Comparison of ENCODE assay signal across 9 mouse cellular contexts in genomic region chr7:141477578-141478269, GRCm38 (mm10). TPM values are rescaled to one million over a fixed set of nuclear protein-coding genes. Genes with fewer than 3 reads are reported as not detected.
DNase-seq lines count a peak whose midpoint lies in the region; ATAC-seq and TF ChIP-seq lines count a peak whose summit lies in the region.
"Had no signal": no experiment of that assay in that cellular context is flagged by ENCODE, and none has a peak within 500 bp of the region (broad histone marks: within the 10 kb centered on the region; RNA-seq: fewer than 3 reads in every experiment).

No protein-coding gene starts in this region.

- H3K27ac ChIP-seq in kidney, embryonic 15.5 days = peak overlapping the region; percentile 97
- peak overlapping the region; percentile 99 for H3K27ac ChIP-seq in heart, embryonic 15.5 days
- peak overlapping the region; percentile 96 for H3K27ac ChIP-seq in liver, postnatal 0 days (ENCODE audit: low read depth)

- WGBS in kidney, embryonic 15.5 days = 46% methylated on average over 4 of the region's 4 CpGs
- 32% methylated on average over 4 of the region's 4 CpGs for WGBS in heart, embryonic 15.5 days
- WGBS in liver, postnatal 0 days (ENCODE audit: insufficient replicate concordance) = 17% methylated on average over 4 of the region's 4 CpGs

- H3K27me3 ChIP-seq in kidney, embryonic 15.5 days = peaks cover 8% of the 10 kb centered on the region
- no peaks in the 10 kb centered on the region for H3K27me3 ChIP-seq in heart, embryonic 15.5 days
- H3K27me3 ChIP-seq in liver, postnatal 0 days (ENCODE audit: insufficient read depth, low read length) = peaks cover 13% of the 10 kb centered on the region

- peaks cover 73% of the 10 kb centered on the region for H3K4me1 ChIP-seq in kidney, embryonic 15.5 days
- H3K4me1 ChIP-seq in heart, embryonic 15.5 days (replicated peaks) = peaks cover 72% of the 10 kb centered on the region
- peaks cover 59% of the 10 kb centered on the region for H3K4me1 ChIP-seq in liver, postnatal 0 days (ENCODE audit: insufficient read depth)

- H3K9me3 ChIP-seq in kidney, embryonic 15.5 days (replicated peaks) = no peaks in the 10 kb centered on the region
- H3K9me3 ChIP-seq in heart, embryonic 15.5 days (replicated peaks) = no peaks in the 10 kb centered on the region
- H3K9me3 ChIP-seq in liver, postnatal 0 days (ENCODE audit: low read length) = no peaks in the 10 kb centered on the region

- peak overlapping the region; percentile 66; the same call in 1 of the 2 replicates for H3K4me3 ChIP-seq in kidney, embryonic 15.5 days (replicated peaks)
- H3K4me3 ChIP-seq in heart, embryonic 15.5 days = peak overlapping the region; percentile 95; the same call in 1 of the 2 replicates
- no peak overlapping the region for H3K4me3 ChIP-seq in liver, postnatal 0 days (ENCODE audit: low read depth, low read length)

- peaks cover 2% of the 10 kb centered on the region for H3K36me3 ChIP-seq in kidney, embryonic 15.5 days
- H3K36me3 ChIP-seq in heart, embryonic 15.5 days = peaks cover 2% of the 10 kb centered on the region
- no peaks in the 10 kb centered on the region for H3K36me3 ChIP-seq in liver, postnatal 0 days (replicated peaks; ENCODE audit: insufficient read depth, low read length)

- peak overlapping the region; percentile 92 for H3K4me2 ChIP-seq in kidney, embryonic 15.5 days
- H3K4me2 ChIP-seq in heart, embryonic 15.5 days = peak overlapping the region; percentile 98
- peak overlapping the region; percentile 92 for H3K4me2 ChIP-seq in liver, postnatal 0 days (ENCODE audit: low read depth, low read length)

- TF ChIP-seq CTCF in liver, postnatal 0 days (IDR thresholded peaks at IDR 0.05; ENCODE audit: low read depth) = no peak

- peak overlapping the region; percentile 66; the same call in 1 of the 2 replicates for H3K9ac ChIP-seq in kidney, embryonic 15.5 days
- H3K9ac ChIP-seq in heart, embryonic 15.5 days = peak overlapping the region; percentile 11; the same call in 1 of the 2 replicates
- peak overlapping the region; percentile 80 for H3K9ac ChIP-seq in liver, postnatal 0 days (replicated peaks)

- DNase-seq in kidney, postnatal 36 days = no peak
- DNase-seq in NIH3T3 (ENCODE audit: low read depth) = peak; percentile 52
- no peak for DNase-seq in liver, postnatal 0 days
- DNase-seq in urinary bladder, postnatal 10 days (ENCODE audit: low spot score) = no peak
- DNase-seq in embryo, embryonic 11 days = no peak
- DNase-seq: layer of hippocampus, postnatal 36 days had no signal

- no peak for TF ChIP-seq EP300 in liver, postnatal 0 days (IDR thresholded peaks at IDR 0.05; ENCODE audit: low read depth)

- no peak for ATAC-seq in kidney, embryonic 15.5 days (replicated peaks; ENCODE audit: low FRiP score)
- no peak for ATAC-seq in heart, embryonic 15.5 days (replicated peaks; ENCODE audit: insufficient number of reproducible peaks, insufficient read depth, low FRiP score, low read depth)
- ATAC-seq in liver, postnatal 0 days = no peak
- ATAC-seq in frontal cortex, adult (ENCODE audit: low TSS enrichment) = no peak

RNA-seq across cellular contexts. Expression of gene Tspan4, which starts 2.7 kb away (rescaled TPM):
- polyA plus RNA-seq in kidney, embryonic 15.5 days (2015; fragmentation: Nextera tagmentation; extraction: Ambion mirVana) = 91.6 and 93.4 TPM in 2 replicates
- 48.9 and 62.8 TPM in 2 replicates for polyA plus RNA-seq in heart, embryonic 15.5 days (2015; fragmentation: Nextera tagmentation; extraction: Ambion mirVana)
- polyA plus RNA-seq in liver, postnatal 0 days (2015; fragmentation: Nextera tagmentation; extraction: Ambion mirVana) = 72.2 and 77.0 TPM in 2 replicates

RNA-seq across cellular contexts. Expression of gene Polr2l, which starts 2.8 kb away (rescaled TPM):
- polyA plus RNA-seq in kidney, embryonic 15.5 days (2015; fragmentation: Nextera tagmentation; extraction: Ambion mirVana) = 78.7 and 81.5 TPM in 2 replicates
- 59.5 and 63.5 TPM in 2 replicates for polyA plus RNA-seq in heart, embryonic 15.5 days (2015; fragmentation: Nextera tagmentation; extraction: Ambion mirVana)
- 41.8 and 45.1 TPM in 2 replicates for polyA plus RNA-seq in liver, postnatal 0 days (2015; fragmentation: Nextera tagmentation; extraction: Ambion mirVana)

RNA-seq across cellular contexts. Expression of gene Cd151, which starts 10.5 kb away (rescaled TPM):
- 30.9 and 34.8 TPM in 2 replicates for polyA plus RNA-seq in kidney, embryonic 15.5 days (2015; fragmentation: Nextera tagmentation; extraction: Ambion mirVana)
- polyA plus RNA-seq in heart, embryonic 15.5 days (2015; fragmentation: Nextera tagmentation; extraction: Ambion mirVana) = 28.7 and 35.2 TPM in 2 replicates
- polyA plus RNA-seq in liver, postnatal 0 days (2015; fragmentation: Nextera tagmentation; extraction: Ambion mirVana) = 5.1 and 6.6 TPM in 2 replicates

RNA-seq across cellular contexts. Expression of gene Cracr2b, which starts 16.8 kb away (rescaled TPM):
- 19.3 and 22.0 TPM in 2 replicates for polyA plus RNA-seq in kidney, embryonic 15.5 days (2015; fragmentation: Nextera tagmentation; extraction: Ambion mirVana)
- polyA plus RNA-seq in heart, embryonic 15.5 days (2015; fragmentation: Nextera tagmentation; extraction: Ambion mirVana) = 24.9 and 26.2 TPM in 2 replicates
- polyA plus RNA-seq in liver, postnatal 0 days (2015; fragmentation: Nextera tagmentation; extraction: Ambion mirVana) = 6.3 and 7.3 TPM in 2 replicates

RNA-seq across cellular contexts. Expression of gene Pnpla2, which starts 22.7 kb away (rescaled TPM):
- 36.3 and 41.7 TPM in 2 replicates for polyA plus RNA-seq in kidney, embryonic 15.5 days (2015; fragmentation: Nextera tagmentation; extraction: Ambion mirVana)
- polyA plus RNA-seq in heart, embryonic 15.5 days (2015; fragmentation: Nextera tagmentation; extraction: Ambion mirVana) = 56.3 and 57.5 TPM in 2 replicates
- 47.1 and 51.3 TPM in 2 replicates for polyA plus RNA-seq in liver, postnatal 0 days (2015; fragmentation: Nextera tagmentation; extraction: Ambion mirVana)

Comparison
In these comparisons a context has a peak if more than half of its experiments do, and no peak if none do; other contexts are left out.
1. H3K9ac ChIP-seq: peak in every context shown above with its lines; median percentile 80 in liver, postnatal 0 days; 66 in kidney, embryonic 15.5 days; 11 in heart, embryonic 15.5 days.